Mouse (Mus musculus) kidney, postnatal 36 days (tissue): Measurements from ENCODE around the gene Ppp2r5c.

Source experiments
- DNase-seq, 2 experiments: peaks; one replicate each; pipeline ENCODE4 v3.0.0; 2021 to 2022; ENCODE audit warnings: mixed read lengths in 2 of 2

Ppp2r5c gene

DNA sequence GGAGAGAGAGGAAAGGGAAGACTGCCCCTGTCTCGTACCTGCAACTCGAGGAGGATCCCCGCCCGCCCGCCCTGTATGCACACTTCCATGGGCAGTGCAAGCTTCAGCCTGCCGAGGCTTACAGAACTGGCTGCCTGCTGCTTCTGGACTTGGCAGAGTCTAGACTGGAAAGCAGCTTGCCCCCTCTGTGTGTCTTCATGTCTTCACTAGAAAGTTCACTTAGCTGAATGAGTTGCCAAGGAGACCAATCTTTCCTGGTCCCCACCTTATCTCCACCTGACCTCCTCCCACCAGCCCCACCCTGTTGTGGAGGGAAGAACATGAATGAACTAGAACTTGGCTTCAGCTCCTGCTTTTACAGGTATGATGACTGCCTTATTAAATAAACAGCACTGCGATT is 66.0 kb downstream of the Ppp2r5c start:
- no peak for DNase-seq

GRCm38 (mm10) chr12:110515676-110516075 is 68.8 kb downstream of the Ppp2r5c start:
- no peak for DNase-seq

GRCm38 (mm10) chr12:110520236-110520987 is 73.5 kb downstream of the Ppp2r5c start:
- no peak for DNase-seq

DNA sequence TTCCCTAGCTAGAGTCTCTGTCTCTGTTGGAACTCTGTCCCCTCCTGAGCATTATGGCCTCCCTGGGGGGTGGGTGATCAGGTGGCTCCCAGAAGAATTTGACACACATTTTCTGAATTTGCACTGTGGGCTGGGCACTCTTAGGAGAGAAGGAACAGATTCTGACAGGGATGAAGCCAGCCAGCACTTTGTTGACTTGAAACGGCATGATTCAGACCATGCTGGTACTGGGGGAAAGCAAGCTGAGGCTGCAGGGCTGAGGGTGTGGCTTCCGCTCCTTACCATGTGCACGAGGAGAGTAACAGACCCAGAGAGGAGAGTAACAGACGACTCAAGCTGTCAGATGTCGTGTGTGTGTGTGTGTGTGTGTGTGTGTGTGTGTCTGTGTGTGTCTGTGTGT is 76.6 kb downstream of the Ppp2r5c start:
- no peak for DNase-seq

- no peak for DNase-seq
Observed at GRCm38 (mm10) chr12:110532711-110533110, 85.8 kb downstream of the Ppp2r5c start.

- no peak for DNase-seq
Observed at GRCm38 (mm10) chr12:110533151-110533550, 86.2 kb downstream of the Ppp2r5c start.

DNA sequence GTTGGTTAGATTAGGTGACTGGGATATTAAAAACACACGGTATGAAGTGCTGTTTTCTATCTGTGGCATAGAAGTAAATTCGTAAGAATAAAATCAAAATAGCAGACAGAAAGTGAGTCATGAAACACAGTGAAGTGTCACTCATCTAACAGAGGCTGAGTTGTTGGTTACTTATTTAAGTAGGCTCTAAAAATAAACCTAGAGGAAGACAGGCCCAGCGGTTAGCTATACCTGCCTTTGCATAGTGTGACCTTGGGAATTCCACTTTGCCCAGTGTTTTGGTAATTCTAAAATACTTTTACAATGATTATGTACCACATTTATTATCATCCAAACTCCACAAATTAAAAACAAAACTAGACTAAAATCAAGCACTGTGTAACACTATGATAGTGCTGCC is 86.9 kb downstream of the Ppp2r5c start:
- no peak for DNase-seq

GRCm38 (mm10) chr12:110535361-110535760 is 88.4 kb downstream of the Ppp2r5c start:
- peak; percentile 44 to 55 for DNase-seq

GRCm38 (mm10) chr12:110537751-110538150 is 90.8 kb downstream of the Ppp2r5c start:
- peak; percentile 46 to 52 for DNase-seq

- peak; percentile 37 to 44 for DNase-seq
Observed at GRCm38 (mm10) chr12:110539346-110539745, 92.4 kb downstream of the Ppp2r5c start.

GRCm38 (mm10) chr12:110539798-110540197 is 92.9 kb downstream of the Ppp2r5c start:
- DNase-seq, result no peak

GRCm38 (mm10) chr12:110540273-110540672 is 93.4 kb downstream of the Ppp2r5c start:
- peak in 1 of 2 experiments; percentile 37 for DNase-seq

DNA sequence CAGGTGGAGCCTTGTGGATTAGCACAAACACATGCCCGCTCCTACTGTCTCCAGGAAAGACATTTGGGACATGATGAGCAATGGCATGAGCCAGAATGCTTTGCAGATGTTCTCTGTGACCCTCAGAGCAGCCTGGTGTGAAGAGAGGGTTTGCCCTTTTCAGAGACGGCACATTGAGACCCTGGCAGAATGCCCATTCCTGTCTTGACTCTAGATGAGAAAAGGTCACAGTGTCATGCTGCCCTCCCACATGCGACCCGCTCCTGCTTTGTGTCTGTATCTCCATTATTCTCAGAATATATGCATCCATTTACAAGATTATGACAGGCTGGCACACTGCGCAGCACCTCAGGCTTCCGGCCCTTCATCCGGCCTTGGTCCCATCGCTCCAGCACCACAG is 94.1 kb downstream of the Ppp2r5c start:
- no peak for DNase-seq

GRCm38 (mm10) chr12:110541528-110541927 is 94.6 kb downstream of the Ppp2r5c start:
- no peak for DNase-seq

DNA sequence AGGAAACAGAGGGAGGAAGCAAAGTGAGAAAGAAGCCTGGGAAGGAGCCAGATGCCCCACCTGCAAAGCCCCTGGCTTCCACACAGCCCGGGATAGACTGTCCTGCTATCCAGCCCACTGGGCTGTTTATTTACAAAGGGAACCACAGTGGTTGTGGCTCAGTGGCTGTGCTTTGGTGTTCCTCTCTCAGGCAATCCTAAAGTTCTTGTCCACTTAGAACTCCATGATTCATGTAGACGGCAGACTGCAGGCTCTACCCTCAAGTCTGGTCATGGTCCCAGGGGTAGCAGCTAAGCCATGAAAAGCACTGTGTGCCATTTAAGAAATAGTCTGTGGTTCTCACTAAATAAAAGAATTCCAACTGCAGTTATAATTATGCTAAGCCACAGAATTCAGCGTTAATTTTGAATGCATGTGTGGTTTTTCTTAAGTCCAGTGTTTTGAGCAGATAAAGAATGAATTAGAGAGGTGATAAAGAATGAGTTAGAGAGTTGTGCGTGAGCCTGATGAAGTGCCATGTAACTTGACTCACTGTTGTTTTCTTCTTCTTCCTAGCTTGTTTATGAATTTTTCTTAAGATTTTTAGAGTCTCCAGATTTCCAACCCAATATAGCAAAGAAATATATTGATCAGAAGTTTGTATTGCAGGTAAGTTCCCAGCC is 98.3 kb downstream of the Ppp2r5c start:
- no peak for DNase-seq

- no peak for DNase-seq
Observed at GRCm38 (mm10) chr12:110547573-110547972, 100.7 kb downstream of the Ppp2r5c start.

DNA sequence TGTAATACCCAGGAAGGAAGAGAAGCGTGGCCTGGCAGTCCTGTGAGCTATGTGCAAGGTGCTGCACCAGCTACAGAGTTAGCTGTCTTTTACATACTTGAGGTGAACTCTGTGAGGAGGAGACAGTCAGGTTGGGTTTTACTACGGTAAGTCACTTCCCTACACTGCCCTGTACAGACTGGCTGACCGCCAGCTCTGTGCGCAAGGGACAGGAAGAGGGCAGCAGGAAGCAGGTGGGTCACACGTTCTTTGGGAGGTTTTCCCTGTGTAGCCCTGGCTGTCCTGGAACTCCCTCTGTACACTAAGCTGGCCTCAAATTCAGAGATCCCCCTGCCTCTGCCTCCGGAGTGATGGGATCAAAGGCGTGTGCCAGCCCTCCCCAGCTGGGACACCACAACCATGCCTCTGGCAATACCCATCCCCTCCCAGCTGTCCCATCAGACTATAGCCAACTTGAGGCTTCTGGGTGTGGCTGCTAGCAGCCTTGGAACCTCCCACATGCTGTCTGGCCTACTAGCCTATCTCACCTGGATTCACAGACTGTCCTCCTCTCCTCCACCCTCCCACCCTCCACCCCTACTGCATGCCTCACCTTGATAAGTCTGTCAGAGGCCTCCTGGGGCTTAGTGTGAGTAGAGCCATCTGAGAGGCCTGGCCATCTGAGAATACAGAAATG is 102.7 kb downstream of the Ppp2r5c start:
- peak in 1 of 2 experiments; percentile 47 for DNase-seq

DNA sequence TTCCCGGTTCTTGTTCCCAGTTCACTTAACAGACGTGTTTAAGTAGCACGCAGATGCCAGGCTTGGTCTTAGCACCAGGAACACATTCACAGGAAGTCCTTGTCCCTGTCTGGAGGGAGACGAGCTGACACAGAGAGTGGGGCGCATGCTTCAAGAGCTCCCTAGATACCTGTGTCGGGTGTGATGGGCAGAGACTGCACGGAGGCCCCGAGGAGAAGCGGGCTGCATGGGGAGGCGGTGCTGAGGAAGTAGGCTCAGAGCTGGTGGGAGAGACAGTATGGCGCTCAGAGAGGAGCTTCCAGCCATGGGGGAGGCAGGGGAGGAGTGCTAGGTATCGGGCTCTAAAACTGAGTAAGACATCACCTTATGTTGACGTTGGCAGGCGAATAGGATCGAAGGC is 103.4 kb downstream of the Ppp2r5c start:
- no peak for DNase-seq

DNA sequence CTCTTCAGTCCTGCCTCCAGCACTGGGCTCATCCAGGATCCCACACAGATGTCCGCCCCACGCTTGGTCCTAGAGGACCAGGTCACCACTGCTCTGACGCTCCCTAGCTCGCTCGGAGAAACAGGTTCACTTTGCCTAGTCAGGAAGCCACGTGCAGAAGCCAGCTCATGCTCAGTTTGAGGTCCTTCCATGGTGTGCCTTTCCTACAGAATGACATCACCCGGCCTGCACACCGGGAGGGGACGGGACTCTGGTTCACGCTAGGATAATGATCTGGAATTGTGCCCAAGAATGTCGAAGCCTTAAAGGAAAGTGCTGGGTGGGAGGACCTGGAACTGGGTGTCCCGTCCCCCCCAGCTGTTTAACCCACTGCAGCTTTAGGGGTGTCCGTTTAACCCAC is 105.2 kb downstream of the Ppp2r5c start:
- DNase-seq, result no peak

DNA sequence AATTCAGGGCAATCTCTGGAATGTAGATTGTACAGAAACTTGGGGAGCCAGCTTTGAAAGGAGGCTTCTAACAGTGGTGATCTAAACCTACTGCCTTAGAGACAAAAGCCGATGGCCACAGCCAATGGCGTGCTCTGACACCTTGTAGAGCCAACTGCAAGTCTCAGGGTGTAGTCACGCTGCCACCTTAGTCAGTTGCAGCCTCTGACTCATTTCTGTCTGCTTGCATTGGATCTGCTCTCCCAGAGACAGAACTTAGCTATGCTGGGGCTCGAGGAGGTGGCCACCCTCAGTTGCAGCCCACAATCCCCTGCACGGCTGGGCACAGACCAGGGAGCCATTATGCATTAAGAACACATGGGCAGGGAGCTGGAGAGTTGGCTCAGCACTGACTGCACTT is 106.4 kb downstream of the Ppp2r5c start:
- no peak for DNase-seq

DNA sequence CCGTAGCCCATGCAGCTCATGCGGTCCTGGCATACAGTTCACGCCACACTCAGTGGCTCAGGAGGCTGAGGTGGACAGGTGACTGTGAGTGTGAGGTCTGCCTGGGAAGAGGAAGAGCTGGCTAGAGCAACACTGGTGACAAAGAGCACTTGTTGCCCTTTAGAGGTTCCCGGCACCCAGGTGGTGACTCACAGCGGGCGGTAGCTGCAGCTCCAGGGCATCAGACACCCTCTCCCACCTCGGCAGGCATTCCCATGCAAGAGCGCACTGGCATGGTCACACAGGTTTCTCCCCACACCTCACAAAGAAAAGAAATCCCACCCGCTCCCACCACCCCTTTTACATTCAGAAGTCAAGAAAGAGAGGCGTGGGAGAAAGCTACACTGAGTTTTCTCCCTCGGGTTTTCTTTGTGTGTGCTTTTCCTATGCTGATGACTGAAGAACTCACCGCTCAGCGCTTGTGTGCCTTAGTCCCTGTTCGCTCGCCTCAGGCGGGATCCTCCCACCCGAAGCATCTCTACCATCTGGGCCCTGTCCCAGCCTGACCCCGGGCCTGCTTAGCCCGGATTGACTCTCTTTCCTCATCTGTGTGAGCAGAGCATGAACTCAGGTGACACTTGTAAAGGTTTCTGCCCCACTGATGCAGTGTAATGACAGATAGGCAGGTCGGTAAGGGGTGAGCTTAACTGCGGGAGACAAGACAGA is 108.8 kb downstream of the Ppp2r5c start:
- DNase-seq, result no peak

DNA sequence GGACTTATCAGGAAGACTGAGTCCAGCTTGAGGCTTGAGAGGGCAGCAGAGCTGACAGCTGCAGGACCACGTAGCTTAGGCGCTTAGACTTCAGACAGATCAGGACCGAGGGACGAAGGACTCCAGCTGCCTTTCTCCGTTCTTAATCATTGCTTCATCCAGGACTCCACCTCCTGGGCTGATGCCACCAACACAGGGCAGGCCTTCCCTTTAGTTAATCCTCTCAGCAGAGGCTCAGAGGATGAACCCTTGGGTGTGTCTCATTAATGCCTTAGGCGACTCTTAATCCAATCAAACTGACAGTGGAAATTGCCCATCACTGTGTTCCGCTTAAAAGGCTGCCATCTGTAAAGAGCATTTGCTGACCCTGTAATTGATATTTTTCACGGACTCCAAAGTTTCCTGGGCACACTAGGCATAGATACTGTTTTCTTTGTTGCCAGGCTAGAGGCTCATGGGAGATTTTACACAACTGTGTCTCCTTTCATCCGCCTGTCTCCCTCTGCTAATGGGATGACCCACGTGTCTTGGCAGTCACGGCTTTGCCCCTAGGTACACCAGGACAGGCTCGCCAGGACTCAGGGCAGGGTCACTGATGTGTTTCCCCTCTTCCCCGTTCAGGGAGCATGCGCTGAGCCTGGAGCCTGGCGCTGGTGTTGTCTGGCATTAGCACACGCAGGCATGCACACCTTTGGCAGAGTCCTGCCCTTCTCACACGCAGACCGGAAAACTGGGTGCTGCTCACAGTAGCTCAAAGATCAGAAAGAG is 110.1 kb downstream of the Ppp2r5c start:
- DNase-seq, result peak in 1 of 2 experiments; percentile 36
